Mouse (Mus musculus): ENCODE results near the gene Olfr921.

DNA sequence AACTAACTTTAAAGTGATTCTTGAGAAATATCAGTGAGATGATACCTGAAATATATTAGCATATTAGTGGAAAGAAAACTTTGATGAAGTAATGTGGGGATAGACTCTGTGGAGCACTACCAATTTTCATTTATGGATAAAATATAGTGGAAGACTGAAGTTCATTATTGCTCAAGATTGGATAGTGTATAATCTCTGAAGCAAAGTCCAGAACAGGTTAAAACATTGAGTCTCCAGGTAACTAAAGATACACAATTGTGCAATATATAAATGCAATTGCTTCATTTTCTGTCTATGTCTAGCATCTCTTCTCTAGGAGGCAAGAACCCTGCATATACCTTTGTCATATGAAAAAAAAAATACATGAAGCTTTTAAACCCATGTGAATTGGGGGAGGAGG is at the start of gene Olfr921:
- TF ChIP-seq CTCF (conservative IDR thresholded peaks at IDR 0.05; ENCODE audit: insufficient read depth, insufficient read length, low read depth, low read length) (no peak), POLR2A (IDR thresholded peaks at IDR 0.05; ENCODE audit: low read depth, low read length) (no peak)
